Mouse (Mus musculus) kidney, adult 8-10 months (tissue): ENCODE data around the gene Dus2.

Source experiments
- DNase-seq, 2 experiments: peaks; one replicate each; pipeline ENCODE4 v3.0.0; 2022

Gene Dus2

DNA sequence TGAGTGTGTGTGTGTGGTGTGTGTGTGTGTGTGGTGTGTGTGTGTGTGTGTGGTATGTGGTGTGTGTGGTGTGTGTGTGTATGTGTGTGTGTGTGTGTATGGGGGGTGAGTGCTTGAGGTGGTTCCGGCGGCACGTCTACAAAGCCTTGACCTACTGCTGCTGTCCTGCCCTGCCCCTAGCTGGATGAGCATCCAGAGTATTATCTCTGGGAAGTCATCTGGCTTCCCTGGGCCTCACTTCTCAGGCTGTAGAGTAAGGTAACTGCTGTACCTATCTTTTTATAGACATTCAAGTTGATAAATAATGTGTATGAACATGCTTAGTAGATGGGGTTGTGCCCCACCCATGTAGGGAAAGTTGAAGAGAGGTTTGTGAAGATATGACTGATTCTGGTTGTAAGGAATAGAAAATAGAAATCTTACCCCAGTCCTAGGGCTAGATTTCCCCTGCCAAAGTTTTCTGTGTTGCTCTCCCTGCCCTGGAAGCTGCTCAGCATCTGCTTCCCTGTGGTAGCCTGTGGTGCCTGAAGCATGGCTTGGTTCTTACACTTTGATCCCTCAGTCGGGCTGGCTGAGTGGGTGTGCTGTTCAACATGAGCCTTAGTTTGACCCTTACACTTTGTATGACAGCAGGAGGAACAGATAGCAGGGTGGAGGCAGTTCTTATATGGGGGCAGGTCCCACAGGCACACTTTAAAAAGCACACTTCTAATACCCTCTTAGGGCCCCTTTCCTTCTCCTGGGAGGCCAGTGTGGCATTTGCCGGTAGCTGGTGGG lies 56.9 kb downstream of the Dus2 start:
- no peak for DNase-seq

GRCm38 (mm10) chr8:106049840-106050239 lies 58.7 kb downstream of the Dus2 start:
- no peak for DNase-seq

GRCm38 (mm10) chr8:106051068-106051467 lies 59.9 kb downstream of the Dus2 start:
- DNase-seq = no peak

- no peak for DNase-seq
These were observed 61.5 kb downstream of the Dus2 start for GRCm38 (mm10) chr8:106052510-106053089.

- DNase-seq = peak; percentile 63 to 70
These were observed 63.2 kb downstream of the Dus2 start for GRCm38 (mm10) chr8:106054190-106054811.

- DNase-seq = peak; percentile 69 to 70
These were observed 63.9 kb downstream of the Dus2 start for GRCm38 (mm10) chr8:106055038-106055437.

- DNase-seq = no peak
These were observed 65.4 kb downstream of the Dus2 start for GRCm38 (mm10) chr8:106056455-106056982.

GRCm38 (mm10) chr8:106058731-106059612 lies 67.8 kb downstream of the Dus2 start, which contains the start of gene Nfatc3:
Nfatc3 (plus strand) TSS chr8:106058840.
- DNase-seq = peak; percentile 96 to 98

DNA sequence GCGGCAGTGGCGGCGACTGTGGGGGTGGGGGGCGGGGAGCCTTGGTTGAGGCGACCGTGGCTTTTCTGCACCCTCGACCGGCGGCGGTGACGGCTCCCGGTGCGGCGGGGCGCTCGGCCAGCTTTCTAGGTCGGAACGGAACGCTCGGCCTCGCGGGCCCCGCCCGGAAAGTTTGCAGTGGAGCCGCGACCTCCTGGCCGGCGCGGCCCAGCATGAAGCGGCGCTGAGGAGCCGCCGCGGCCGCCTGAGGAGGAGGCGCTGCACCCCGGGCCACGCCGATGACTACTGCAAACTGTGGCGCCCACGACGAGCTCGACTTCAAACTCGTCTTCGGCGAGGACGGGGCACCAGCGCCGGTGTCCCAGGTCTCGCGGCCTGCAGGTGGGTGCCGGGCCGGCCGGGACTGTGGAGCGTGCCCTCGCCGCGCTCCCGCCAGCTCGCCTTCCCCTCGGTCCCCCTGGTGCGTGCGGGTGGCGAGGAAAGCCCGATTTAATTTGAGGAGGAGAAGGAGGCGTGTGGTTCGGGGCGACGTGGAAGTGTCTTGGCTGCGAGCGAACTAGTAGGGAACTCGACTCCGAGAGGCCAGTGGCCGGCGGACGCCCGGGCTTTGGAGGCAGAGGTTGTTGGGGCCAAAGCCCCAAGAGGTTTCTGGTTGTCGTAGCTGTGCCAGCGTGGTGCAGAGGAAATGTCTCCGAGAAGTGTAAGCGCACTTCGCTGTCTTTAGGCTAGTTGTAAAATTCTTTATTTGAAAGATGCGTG lies 68.7 kb downstream of the Dus2 start:
- peak; percentile 39 to 50 for DNase-seq

DNA sequence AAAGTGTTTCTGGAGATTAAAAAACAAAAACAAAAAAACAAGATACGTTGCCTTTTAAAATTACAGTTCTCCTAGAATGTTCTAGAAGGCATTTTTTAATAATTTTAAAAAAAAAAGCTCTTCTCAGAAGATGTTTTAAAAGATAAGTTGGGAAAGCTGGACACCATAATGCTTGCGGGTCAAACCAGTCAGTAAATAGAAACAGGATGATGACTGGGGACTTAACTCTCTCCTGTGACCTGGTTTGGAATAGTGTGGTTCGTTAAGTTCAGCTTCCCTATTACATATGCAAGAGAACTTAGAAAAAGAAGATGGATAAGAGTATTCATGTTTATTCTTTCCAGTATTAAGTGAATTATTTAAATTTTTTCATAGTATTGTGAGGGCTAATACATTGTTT lies 69.4 kb downstream of the Dus2 start:
- no peak for DNase-seq

- DNase-seq = no peak
These were observed 70.5 kb downstream of the Dus2 start for GRCm38 (mm10) chr8:106061686-106062085.

DNA sequence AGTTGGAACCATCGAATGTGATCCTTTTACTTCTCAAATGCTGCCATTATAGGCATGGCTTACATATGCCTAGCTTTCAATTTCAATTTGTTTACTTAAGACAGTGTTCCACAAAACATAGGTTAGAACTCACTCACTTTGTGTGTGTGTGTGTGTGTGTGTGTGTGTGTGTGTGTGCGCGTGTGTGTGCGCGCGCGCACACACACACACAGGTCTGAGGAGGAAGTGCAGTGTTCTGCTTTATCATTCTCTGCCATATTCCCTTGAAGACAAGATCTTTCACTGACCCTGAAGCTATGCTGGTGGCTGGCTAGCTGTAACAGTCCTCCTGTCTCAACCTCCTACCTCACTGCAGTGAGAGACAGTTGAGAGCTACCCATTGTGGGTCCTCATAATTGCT lies 71.9 kb downstream of the Dus2 start:
- DNase-seq = no peak

GRCm38 (mm10) chr8:106066721-106067120 lies 75.6 kb downstream of the Dus2 start:
- DNase-seq = no peak

- no peak for DNase-seq
These were observed 78.4 kb downstream of the Dus2 start for GRCm38 (mm10) chr8:106069565-106069964.

DNA sequence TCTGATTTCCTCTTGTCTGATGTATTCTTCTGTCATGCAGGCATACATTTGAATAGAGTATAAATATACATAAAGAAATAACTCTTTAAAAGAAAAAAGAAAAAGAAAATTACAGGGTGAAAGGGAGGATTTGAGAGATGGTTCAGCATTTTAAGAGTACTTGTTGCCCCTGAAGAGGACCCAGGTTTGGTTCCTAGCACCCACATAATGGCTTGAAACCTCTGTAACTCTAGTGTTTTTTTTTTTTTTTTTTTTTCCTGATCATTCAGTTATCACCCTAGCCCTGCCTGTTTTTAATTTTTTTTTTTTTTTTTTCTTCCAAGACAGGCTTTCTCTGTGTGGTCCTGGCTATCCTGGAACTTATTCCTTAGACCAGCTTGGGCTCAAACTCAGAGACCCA lies 81.0 kb downstream of the Dus2 start:
- DNase-seq = no peak

- no peak for DNase-seq
These were observed 83.1 kb downstream of the Dus2 start for GRCm38 (mm10) chr8:106074236-106074635.

GRCm38 (mm10) chr8:106074659-106075058 lies 83.5 kb downstream of the Dus2 start:
- DNase-seq = no peak

DNA sequence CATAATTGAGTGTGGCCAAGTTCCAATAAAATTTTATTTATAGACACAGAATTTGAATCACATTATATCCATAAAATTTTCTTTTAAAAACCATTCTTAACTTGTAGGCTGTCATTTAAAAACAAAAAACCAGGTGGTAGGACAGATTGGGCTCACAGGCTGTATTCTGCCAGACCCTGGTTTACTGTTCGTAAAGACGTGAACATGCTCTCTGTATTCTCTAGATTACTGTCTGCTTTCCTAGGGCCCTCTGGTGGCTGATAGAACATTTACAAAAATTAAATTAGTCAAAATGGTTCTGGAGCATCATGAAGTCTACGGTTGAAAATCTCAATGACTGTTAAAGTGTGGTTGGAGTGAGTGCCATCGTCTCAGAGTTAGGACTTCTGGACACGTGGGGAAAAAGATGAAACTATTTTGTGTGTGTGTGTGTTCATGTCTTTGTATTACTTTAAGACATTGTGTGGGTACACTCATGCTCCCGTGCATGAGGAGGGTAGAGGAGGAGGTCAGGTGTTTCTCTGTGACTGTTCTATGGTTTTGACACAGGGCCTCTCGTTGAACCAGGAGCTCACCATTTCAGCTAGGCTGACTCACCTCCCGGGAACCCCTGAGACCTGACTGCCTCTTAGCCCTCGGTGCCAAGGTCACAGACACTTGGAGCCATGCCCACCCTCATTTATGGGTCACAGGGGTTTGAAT lies 84.2 kb downstream of the Dus2 start:
- DNase-seq = peak; percentile 45 to 59

GRCm38 (mm10) chr8:106075863-106076174 lies 84.7 kb downstream of the Dus2 start:
- DNase-seq = no peak

- DNase-seq = peak in 1 of 2 experiments; percentile 31
These were observed 85.5 kb downstream of the Dus2 start for GRCm38 (mm10) chr8:106076612-106077011.

GRCm38 (mm10) chr8:106077452-106078067 lies 86.4 kb downstream of the Dus2 start:
- DNase-seq = no peak
